Mouse (Mus musculus) heart, postnatal 25 days (tissue): ENCODE data around the gene Hdac8. TPM values are rescaled to one million over a fixed set of nuclear protein-coding genes. Genes with fewer than 3 reads are reported as not detected.

ENCODE experiments used
- DNase-seq: peaks from one replicate; pipeline ENCODE4 v3.0.0; 2022; ENCODE audit warnings: low spot score
- intact Hi-C: fragments of 180-260 bp; cut with DNase I; formaldehyde crosslinking; loops from one replicate; pipeline ENCODE4 v1.15.1; 2025
- microRNA-seq: library from miRNA; unstranded; fragments of <30 nt; microRNA quantifications from one replicate; pipeline ENCODE4 v1.2.0, GENCODE M21; 2022
- total RNA-seq, 2 experiments: library from RNA; stranded (reverse); gene quantifications; 2 replicates each; pipeline ENCODE4 v1.2.3; 2021

Hdac8 gene
- total RNA-seq, 2 experiments from 2014 or later, result 3.2 to 3.9 TPM

DNA sequence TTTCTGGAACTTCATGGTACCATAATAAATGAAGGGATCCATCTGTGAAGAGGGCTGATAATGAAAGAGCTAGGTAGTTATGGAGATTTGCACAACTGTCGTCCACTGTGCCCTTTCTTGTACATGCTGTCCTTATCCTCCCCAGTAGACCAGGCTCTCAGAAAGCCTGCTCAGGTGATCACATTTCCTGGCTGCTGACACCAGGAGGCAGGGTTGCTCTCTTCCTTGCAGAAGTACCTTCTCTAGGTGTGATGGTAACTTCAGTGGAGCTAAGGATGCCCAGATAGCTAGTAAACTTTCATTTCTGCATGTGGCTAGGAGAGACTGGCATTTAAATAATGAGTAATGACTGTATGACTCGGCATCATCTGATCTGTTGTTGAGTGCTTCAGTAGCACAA, 260.8 kb downstream of the Hdac8 start:
- intact Hi-C loops, result loop anchor here (10.0 kb wide), 1 partner anchor 230 kb away; no protein-coding TSS in a partner anchor
- DNase-seq, result no peak

Small RNA genes within 50 kb of the gene (microRNA-seq; reads per million reads assigned to microRNA genes)
- not detected for gene Gm26318

Other genes starting within 250 kb of the Hdac8 start
- 10 to 100 TPM; 28.6 to 41.6 TPM for gene Phka1, start 138.9 kb upstream of the Hdac8 start, total RNA-seq
- gene Gm3880, start 181.6 kb upstream of the Hdac8 start, total RNA-seq, result not detected
- gene Gm9112, start 202.3 kb upstream of the Hdac8 start, total RNA-seq, result not detected
- not detected for gene Dmrtc1b, start 202.5 kb upstream of the Hdac8 start, total RNA-seq